Comparison of ENCODE assay signal across 8 mouse cellular contexts in the genomic region with DNA sequence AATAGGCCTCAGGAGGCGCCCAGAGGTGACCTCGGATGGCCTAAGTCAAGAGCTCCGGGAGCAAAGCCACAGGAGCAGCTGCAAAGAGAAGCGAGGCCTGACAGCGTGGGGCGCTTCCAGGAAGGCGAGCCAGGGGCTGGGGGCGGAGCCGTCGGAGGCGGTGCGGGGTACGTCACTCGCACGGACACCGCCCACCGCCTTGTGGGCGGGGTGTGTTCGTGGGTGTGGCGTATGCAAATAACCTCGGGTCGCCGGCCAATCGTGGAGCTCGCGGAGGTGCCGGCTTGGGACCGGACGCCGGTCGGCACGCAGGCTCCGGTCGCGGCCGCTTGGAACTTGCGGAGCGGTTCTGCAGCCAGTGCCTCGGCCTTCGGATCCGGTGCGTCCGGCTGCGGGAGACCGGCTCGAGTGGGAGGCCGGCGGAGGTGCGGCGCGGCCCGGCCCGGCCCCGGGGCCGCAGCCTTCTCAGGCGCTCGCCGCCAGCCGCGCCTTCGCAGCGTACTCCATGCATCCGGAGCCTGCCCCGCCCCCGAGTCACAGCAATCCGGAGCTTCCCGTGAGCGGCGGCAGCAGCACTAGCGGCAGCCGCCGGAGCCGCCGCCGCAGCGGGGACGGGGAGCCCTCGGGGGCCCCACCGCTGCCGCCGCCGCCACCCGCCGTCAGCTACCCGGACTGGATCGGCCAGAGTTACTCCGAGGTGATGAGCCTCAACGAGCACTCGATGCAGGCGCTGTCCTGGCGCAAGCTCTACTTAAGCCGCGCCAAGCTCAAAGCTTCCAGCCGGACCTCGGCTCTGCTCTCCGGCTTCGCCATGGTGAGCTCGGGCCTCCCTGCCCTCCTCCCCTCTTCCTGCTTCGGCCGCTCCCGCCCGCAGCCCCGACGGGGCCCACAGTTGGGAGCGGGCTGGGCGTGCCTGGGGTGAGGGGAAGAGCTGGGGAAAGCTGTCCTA. TPM values are rescaled to one million over a fixed set of nuclear protein-coding genes. Genes with fewer than 3 reads are reported as not detected.
DNase-seq lines count a peak whose midpoint lies in the region; ATAC-seq and TF ChIP-seq lines count a peak whose summit lies in the region.

Gene Orai1, plus strand, starts transcription at position 322 of the 949 bp plus-strand sequence.

- H3K4me1 ChIP-seq in ES-E14 (ENCODE audit: control insufficient read depth in 2 of 2, insufficient read depth in 2 of 2, low read length in 2 of 2, poor library complexity in 1 of 2), result peaks cover 3 to 13% of the 10 kb centered on the region in 2 experiments; a peak in 1 of 4 replicates
- peaks cover 50% of the 10 kb centered on the region for H3K4me1 ChIP-seq in forebrain, embryonic 15.5 days
- H3K4me1 ChIP-seq in lung, adult 2 months (ENCODE audit: control insufficient read depth, insufficient read depth, low read length), result peaks cover 27% of the 10 kb centered on the region

- no peaks in the 10 kb centered on the region for H3K9me3 ChIP-seq in ES-E14 (ENCODE audit: control insufficient read depth, insufficient read depth, low read depth, low read length)
- H3K9me3 ChIP-seq in forebrain, embryonic 15.5 days, result no peaks in the 10 kb centered on the region

- no peak within 1 kb of the TSS; the same call in 1 of the 2 replicates for H3K27ac ChIP-seq in ES-E14 (ENCODE audit: insufficient read depth, low read depth, low read length, poor library complexity, severe bottlenecking)
- peak within 1 kb of the TSS; percentile 94 for H3K27ac ChIP-seq in forebrain, embryonic 15.5 days (replicated peaks)

- peak within 1 kb of the TSS; percentile 66 for H3K4me2 ChIP-seq in forebrain, embryonic 15.5 days (replicated peaks)

- intact Hi-C loops in heart, postnatal 25 days (cut with DNase I), result loop anchor here (2.0 kb wide), 1 partner anchor 32 kb away; the partner anchor contains the start of gene Morn3

- no peaks in the 10 kb centered on the region for H3K27me3 ChIP-seq in forebrain, embryonic 15.5 days

- ATAC-seq in forebrain, embryonic 15.5 days (replicated peaks), result peak; percentile 91
- ATAC-seq in neutrophil, adult 5-6 weeks (ENCODE audit: extremely low read depth, insufficient number of reproducible peaks, low FRiP score, poor library complexity, severe bottlenecking), result peak; percentile 92

- under 1% methylated on average over 105 of the region's 106 CpGs for WGBS in forebrain, embryonic 15.5 days
- under 1% methylated on average over 105 of the region's 106 CpGs for WGBS in lung, adult 2 months

- peak within 1 kb of the TSS; percentile 72 to 91 for H3K4me3 ChIP-seq in ES-E14 (ENCODE audit: insufficient read depth in 1 of 2, low read depth in 1 of 2, low read length in 2 of 2, poor library complexity in 1 of 2, severe bottlenecking in 1 of 2)
- H3K4me3 ChIP-seq in forebrain, embryonic 15.5 days, result peak within 1 kb of the TSS; percentile 83
- peak within 1 kb of the TSS; percentile 98 for H3K4me3 ChIP-seq in lung, adult 2 months (replicated peaks; ENCODE audit: extremely low read depth, low read depth, low read length)

- DNase-seq in ES-E14 (ENCODE audit: low read depth, low spot score), result peak; percentile 94
- DNase-seq in cerebellum, adult 11-12 months, result peak; percentile 97
- DNase-seq in heart, postnatal 25 days (ENCODE audit: low spot score), result peak; percentile 97
- peak; percentile 95 to 98 for DNase-seq in layer of hippocampus, adult 18-20 months (ENCODE audit: low spot score in 2 of 2)
- DNase-seq in lung, adult 2 months, result peak; percentile 99
- peak; percentile 97 for DNase-seq in thymus, adult 18-20 months

- peak within 1 kb of the TSS; percentile 70 for H3K9ac ChIP-seq in ES-E14 (ENCODE audit: insufficient read depth, low read depth, low read length, poor library complexity, severe bottlenecking)
- H3K9ac ChIP-seq in forebrain, embryonic 15.5 days (replicated peaks), result peak within 1 kb of the TSS; percentile 73

- in situ Hi-C loops in ES-E14 (cut with MboI; ENCODE audit: low sequenced_read_pairs in 2 of 2, unreplicated experiment in 2 of 2), result no loop called here

- H3K36me3 ChIP-seq in ES-E14 (ENCODE audit: control insufficient read depth, insufficient read depth, low read length, poor library complexity, severe bottlenecking), result no peaks in the 10 kb centered on the region
- H3K36me3 ChIP-seq in forebrain, embryonic 15.5 days, result no peaks in the 10 kb centered on the region

- TF ChIP-seq POLR2A in lung, adult 2 months (IDR thresholded peaks at IDR 0.05; ENCODE audit: borderline replicate concordance, extremely low read depth, low read depth, low read length), result peak; percentile 66; the same call in 1 of the 2 replicates

- no peak for TF ChIP-seq CTCF in lung, adult 2 months (IDR thresholded peaks at IDR 0.05; ENCODE audit: insufficient read depth, low read length)

TF ChIP-seq in ES-E14, 5 proteins besides CTCF, POLR2A, EP300 and RAD21:
- TF ChIP-seq ZNF384 (IDR thresholded peaks at IDR 0.05; ENCODE audit: low read depth, low read length) (no peak), CHD2 (IDR thresholded peaks at IDR 0.05; ENCODE audit: low read depth, low read length) (no peak), ZC3H11A (IDR thresholded peaks at IDR 0.05; ENCODE audit: borderline replicate concordance, low read depth, low read length) (no peak)

RNA-seq across cellular contexts. Expression of gene Orai1, which starts in this region (rescaled TPM):
- total RNA-seq in ES-E14 (2012; rRNA removed), result 20.0 and 33.4 TPM in 2 replicates
- polyA plus RNA-seq in forebrain, embryonic 15.5 days (2015; fragmentation: Nextera tagmentation; extraction: Ambion mirVana), result 14.0 and 14.9 TPM in 2 replicates
- 10 to 100 TPM; 15.1 to 16.1 TPM for total RNA-seq in heart, postnatal 25 days (2021)
- total RNA-seq in layer of hippocampus, adult 18-20 months (2021), result 10 to 100 TPM; 11.2 to 11.9 TPM
- 113 and 137 TPM in 2 replicates for polyA plus RNA-seq in lung, adult 2 months (2012; rRNA removed)
- total RNA-seq in neutrophil, adult 5-6 weeks (2017), result 36.6 and 38.4 TPM in 2 replicates
